ENCODE assay signal across 7 mouse cellular contexts in genomic region chr3:89418170-89418860, GRCm38 (mm10). TPM values are rescaled to one million over a fixed set of nuclear protein-coding genes. Genes with fewer than 3 reads are reported as not detected.
DNase-seq lines count a peak whose midpoint lies in the region; ATAC-seq lines count a peak whose summit lies in the region.

Cks1b (minus strand) TSS chr3:89418383.
Shc1 (plus strand) TSS chr3:89418443.

- peak; percentile 95 for ATAC-seq in intestine, embryonic 15.5 days

- no peaks in the 10 kb centered on the region for H3K9me3 ChIP-seq in intestine, embryonic 15.5 days
- no peaks in the 10 kb centered on the region for H3K9me3 ChIP-seq in midbrain, embryonic 10.5 days (replicated peaks)

- intact Hi-C loops in gastrocnemius, postnatal 36 days (cut with DNase I) = no loop called here
- intact Hi-C loops in left cerebral cortex, postnatal 25 days (cut with DNase I) = no loop called here

- H3K4me2 ChIP-seq in intestine, embryonic 15.5 days (replicated peaks) = peak within 1 kb of the TSS; percentile 84

- no peaks in the 10 kb centered on the region for H3K27me3 ChIP-seq in intestine, embryonic 15.5 days (replicated peaks)
- H3K27me3 ChIP-seq in midbrain, embryonic 10.5 days (ENCODE audit: low read depth, poor library complexity, severe bottlenecking) = no peaks in the 10 kb centered on the region

- peak within 1 kb of the TSS; percentile 51 for H3K4me3 ChIP-seq in intestine, embryonic 15.5 days (replicated peaks)
- H3K4me3 ChIP-seq in midbrain, embryonic 10.5 days = peak within 1 kb of the TSS; percentile 73

- DNase-seq in adrenal gland, adult 2 months = peak; percentile 96
- peak; percentile 95 for DNase-seq in embryo, embryonic 11.5 days (ENCODE audit: low read depth, low spot score)
- DNase-seq in gastrocnemius, postnatal 36 days = peak; percentile 86 to 90
- peak; percentile 92 to 99 for DNase-seq in left cerebral cortex, postnatal 25 days (ENCODE audit: low spot score in 2 of 2)
- DNase-seq in midbrain, embryonic 10.5 days (ENCODE audit: low spot score) = peak; percentile 98
- peak; percentile 85 for DNase-seq in right cerebral cortex, postnatal 4 days

- H3K4me1 ChIP-seq in intestine, embryonic 15.5 days (replicated peaks) = peaks cover 32% of the 10 kb centered on the region
- H3K4me1 ChIP-seq in midbrain, embryonic 10.5 days = peaks cover 54% of the 10 kb centered on the region

- H3K9ac ChIP-seq in intestine, embryonic 15.5 days = peak within 1 kb of the TSS; percentile 62

- under 1% methylated on average over 39 of the region's 39 CpGs for WGBS in intestine, embryonic 15.5 days
- under 1% methylated on average over 39 of the region's 39 CpGs for WGBS in midbrain, embryonic 10.5 days

- peaks cover 23% of the 10 kb centered on the region for H3K36me3 ChIP-seq in intestine, embryonic 15.5 days
- H3K36me3 ChIP-seq in midbrain, embryonic 10.5 days = peaks cover 38% of the 10 kb centered on the region

- peak within 1 kb of the TSS; percentile 97 for H3K27ac ChIP-seq in intestine, embryonic 15.5 days
- H3K27ac ChIP-seq in midbrain, embryonic 10.5 days (replicated peaks) = peak within 1 kb of the TSS; percentile 94

RNA-seq across cellular contexts. Expression of gene Cks1b, which starts in this region (rescaled TPM):
- 10 to 100 TPM; 17.3 to 21.5 TPM for total RNA-seq in adrenal gland, adult 2 months (2021)
- polyA plus RNA-seq in adrenal gland, adult 2 months (2012; rRNA removed) = 9.3 and 9.7 TPM in 2 replicates
- 1 to 10 TPM; 3.4 to 4.8 TPM for total RNA-seq in gastrocnemius, postnatal 36 days (2021)
- polyA plus RNA-seq in intestine, embryonic 15.5 days (2015; fragmentation: Nextera tagmentation; extraction: Ambion mirVana) = 383 and 386 TPM in 2 replicates
- total RNA-seq in left cerebral cortex, postnatal 25 days (2021) = 1 to 10 TPM; 1.9 to 3.1 TPM
- polyA plus RNA-seq in midbrain, embryonic 10.5 days (2016; fragmentation: Nextera tagmentation; extraction: Ambion mirVana) = 540 and 645 TPM in 2 replicates

RNA-seq across cellular contexts. Expression of gene Shc1, which starts in this region (rescaled TPM):
- 100 to 1,000 TPM in 1 of 2 experiments, 10 to 100 TPM in 1; 69.6 to 113 TPM for total RNA-seq in adrenal gland, adult 2 months (2021)
- polyA plus RNA-seq in adrenal gland, adult 2 months (2012; rRNA removed) = 62.6 and 67.4 TPM in 2 replicates
- total RNA-seq in gastrocnemius, postnatal 36 days (2021) = 10 to 100 TPM; 20.2 TPM
- 85.6 and 87.3 TPM in 2 replicates for polyA plus RNA-seq in intestine, embryonic 15.5 days (2015; fragmentation: Nextera tagmentation; extraction: Ambion mirVana)
- total RNA-seq in left cerebral cortex, postnatal 25 days (2021) = 10 to 100 TPM; 10.7 to 14.6 TPM
- polyA plus RNA-seq in midbrain, embryonic 10.5 days (2016; fragmentation: Nextera tagmentation; extraction: Ambion mirVana) = 51.8 TPM in 2 replicates

Comparison
In these comparisons a context has a peak if more than half of its experiments do, and no peak if none do; other contexts are left out.
1. Peak in every context shown above with its lines: DNase-seq, ATAC-seq, H3K4me3 ChIP-seq and H3K27ac ChIP-seq.
2. RNA of gene Cks1b (polyA plus RNA-seq): 540 to 645 TPM in midbrain, embryonic 10.5 days and 383 to 386 TPM in intestine, embryonic 15.5 days; 9.3 to 9.7 TPM in adrenal gland, adult 2 months; every median in the first group is over 10 times any median in the second.